Comparison of ENCODE assay signal across 8 mouse cellular contexts in the genomic region with DNA sequence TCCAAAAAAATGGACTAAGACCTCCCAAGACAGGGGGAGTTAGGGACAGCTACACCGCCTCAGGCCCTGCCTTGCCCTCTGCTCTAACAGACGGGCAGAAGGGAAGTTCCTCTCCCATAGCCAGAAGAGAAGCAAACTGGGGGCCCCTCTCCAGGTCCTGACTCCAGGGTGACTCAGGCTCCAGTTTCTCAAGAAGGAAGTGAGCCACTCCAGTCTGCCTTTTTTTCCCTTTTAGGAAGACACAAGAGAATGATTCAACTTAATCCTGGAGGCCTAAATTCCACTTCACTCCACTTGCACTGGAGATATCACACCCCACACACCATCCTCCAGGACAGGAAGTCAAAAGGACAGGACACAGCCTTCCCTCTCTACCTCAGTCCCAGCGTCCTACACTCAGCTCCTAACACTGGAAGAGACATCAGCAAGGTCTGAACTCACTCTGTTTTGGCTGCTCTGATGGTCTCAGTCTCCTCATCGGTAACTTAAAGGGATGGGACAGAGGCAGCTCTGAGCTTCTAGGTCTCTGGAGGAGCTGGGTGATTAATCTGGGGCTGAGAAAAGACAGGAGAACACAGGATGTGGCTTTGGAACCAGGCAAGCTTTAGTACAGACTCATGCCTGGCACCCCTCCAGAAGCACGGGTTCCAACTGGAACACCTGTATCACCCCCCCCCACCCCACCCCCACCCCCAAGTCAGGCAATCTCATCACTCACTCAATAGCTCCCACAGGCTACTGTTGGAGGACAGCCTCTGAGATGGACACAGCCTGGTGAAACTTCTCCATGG. TPM values are rescaled to one million over a fixed set of nuclear protein-coding genes. Genes with fewer than 3 reads are reported as not detected.
DNase-seq lines count a peak whose midpoint lies in the region; ATAC-seq and TF ChIP-seq lines count a peak whose summit lies in the region.

No protein-coding gene starts in this region.

- WGBS in lung, embryonic 14.5 days: 23% methylated on average over 5 of the region's 5 CpGs
- 22% methylated on average over 5 of the region's 5 CpGs for WGBS in lung, adult 2 months
- WGBS in embryonic facial prominence, embryonic 10.5 days: 37% methylated on average over 5 of the region's 5 CpGs
- WGBS in kidney, postnatal 0 days: 42% methylated on average over 5 of the region's 5 CpGs
- 61% methylated on average over 5 of the region's 5 CpGs for WGBS in neural tube, embryonic 12.5 days

- no peak overlapping the region for H3K4me3 ChIP-seq in lung, embryonic 14.5 days (ENCODE audit: low read depth, low read length)
- no peak overlapping the region for H3K4me3 ChIP-seq in lung, adult 2 months (replicated peaks; ENCODE audit: extremely low read depth, low read depth, low read length)
- peak overlapping the region; percentile 46 for H3K4me3 ChIP-seq in embryonic facial prominence, embryonic 10.5 days
- no peak overlapping the region for H3K4me3 ChIP-seq in kidney, postnatal 0 days (replicated peaks; ENCODE audit: low read depth, low read length)
- H3K4me3 ChIP-seq in neural tube, embryonic 12.5 days: no peak overlapping the region

- peak; percentile 67 for DNase-seq in lung, embryonic 14.5 days
- DNase-seq in lung, adult 2 months: no peak
- no peak for DNase-seq in embryonic facial prominence, embryonic 10.5 days (ENCODE audit: low spot score)
- DNase-seq in kidney, postnatal 0 days (ENCODE audit: low spot score): no peak
- no peak for DNase-seq in cerebellum, adult 8-10 months
- no peak for DNase-seq in spleen, postnatal 14 days (ENCODE audit: low spot score in 2 of 2)

- TF ChIP-seq CTCF in lung, embryonic 14.5 days (IDR thresholded peaks at IDR 0.05; ENCODE audit: low read depth): no peak
- TF ChIP-seq CTCF in lung, adult 2 months (IDR thresholded peaks at IDR 0.05; ENCODE audit: insufficient read depth, low read length): no peak
- no peak for TF ChIP-seq CTCF in kidney, postnatal 0 days (IDR thresholded peaks at IDR 0.05; ENCODE audit: low read depth)

- peaks cover 69% of the 10 kb centered on the region for H3K4me1 ChIP-seq in lung, embryonic 14.5 days (ENCODE audit: insufficient read depth)
- peaks cover 39% of the 10 kb centered on the region for H3K4me1 ChIP-seq in lung, adult 2 months (ENCODE audit: control insufficient read depth, insufficient read depth, low read length)
- H3K4me1 ChIP-seq in embryonic facial prominence, embryonic 10.5 days: peaks cover 82% of the 10 kb centered on the region
- H3K4me1 ChIP-seq in kidney, postnatal 0 days (replicated peaks; ENCODE audit: insufficient read depth, low read length): peaks cover 45% of the 10 kb centered on the region
- peaks cover 48% of the 10 kb centered on the region for H3K4me1 ChIP-seq in neural tube, embryonic 12.5 days

- H3K9me3 ChIP-seq in lung, embryonic 14.5 days (ENCODE audit: low read depth, low read length): no peaks in the 10 kb centered on the region
- peaks cover 3% of the 10 kb centered on the region; the same call in 1 of the 2 replicates for H3K9me3 ChIP-seq in embryonic facial prominence, embryonic 10.5 days
- no peaks in the 10 kb centered on the region for H3K9me3 ChIP-seq in kidney, postnatal 0 days (replicated peaks; ENCODE audit: low read length)
- 0 out of 2 replicates have a peak, but pooled peaks cover 3% of the 10 kb centered on the region for H3K9me3 ChIP-seq in neural tube, embryonic 12.5 days

- H3K27ac ChIP-seq in lung, embryonic 14.5 days (ENCODE audit: low read depth): peak overlapping the region; percentile 94
- H3K27ac ChIP-seq in embryonic facial prominence, embryonic 10.5 days (replicated peaks): peak overlapping the region; percentile 93
- peak overlapping the region; percentile 88 for H3K27ac ChIP-seq in kidney, postnatal 0 days
- H3K27ac ChIP-seq in neural tube, embryonic 12.5 days: no peak overlapping the region

- peak overlapping the region; percentile 41 for H3K4me2 ChIP-seq in lung, embryonic 14.5 days
- no peak overlapping the region for H3K4me2 ChIP-seq in kidney, postnatal 0 days (ENCODE audit: low read length)
- peak overlapping the region; percentile 35; the same call in 1 of the 2 replicates for H3K4me2 ChIP-seq in neural tube, embryonic 12.5 days (replicated peaks)

- peaks cover 3% of the 10 kb centered on the region for H3K36me3 ChIP-seq in lung, embryonic 14.5 days (ENCODE audit: insufficient read depth)
- peaks cover 28% of the 10 kb centered on the region for H3K36me3 ChIP-seq in embryonic facial prominence, embryonic 10.5 days (replicated peaks)
- H3K36me3 ChIP-seq in kidney, postnatal 0 days (ENCODE audit: insufficient read depth, low read length): no peaks in the 10 kb centered on the region
- no peaks in the 10 kb centered on the region for H3K36me3 ChIP-seq in neural tube, embryonic 12.5 days

- ATAC-seq in lung, embryonic 14.5 days (ENCODE audit: insufficient read depth): no peak
- no peak for ATAC-seq in kidney, postnatal 0 days (replicated peaks; ENCODE audit: low FRiP score, low read depth)
- ATAC-seq in neural tube, embryonic 12.5 days (ENCODE audit: low FRiP score, low read depth): no peak
- no peak for ATAC-seq in megakaryocyte-erythroid progenitor cell, adult 5-6 weeks (replicated peaks; ENCODE audit: low FRiP score, low TSS enrichment, poor library complexity, severe bottlenecking)

- no peak for TF ChIP-seq POLR2A in lung, adult 2 months (IDR thresholded peaks at IDR 0.05; ENCODE audit: borderline replicate concordance, extremely low read depth, low read depth, low read length)

- H3K27me3 ChIP-seq in lung, embryonic 14.5 days (ENCODE audit: insufficient read depth, low read length): no peaks in the 10 kb centered on the region
- H3K27me3 ChIP-seq in embryonic facial prominence, embryonic 10.5 days (replicated peaks; ENCODE audit: low read depth, poor library complexity, severe bottlenecking): no peaks in the 10 kb centered on the region
- H3K27me3 ChIP-seq in kidney, postnatal 0 days (ENCODE audit: insufficient read depth, low read length): no peaks in the 10 kb centered on the region
- H3K27me3 ChIP-seq in neural tube, embryonic 12.5 days (replicated peaks): no peaks in the 10 kb centered on the region

- peak overlapping the region; percentile 25; the same call in 1 of the 2 replicates for H3K9ac ChIP-seq in lung, embryonic 14.5 days
- H3K9ac ChIP-seq in kidney, postnatal 0 days (ENCODE audit: low read depth, low read length): no peak overlapping the region
- no peak overlapping the region for H3K9ac ChIP-seq in neural tube, embryonic 12.5 days

RNA-seq across cellular contexts. Expression of a gene that starts 31.0 kb away (rescaled TPM):
- 71.9 and 86.2 TPM in 2 replicates for polyA plus RNA-seq in lung, embryonic 14.5 days (2014; fragmentation: Nextera tagmentation; extraction: Ambion mirVana)
- 74.9 and 95.5 TPM in 2 replicates for polyA plus RNA-seq in lung, adult 2 months (2012; rRNA removed)
- 38.2 and 39.3 TPM in 2 replicates for polyA plus RNA-seq in embryonic facial prominence, embryonic 10.5 days (2016; fragmentation: Nextera tagmentation; extraction: Ambion mirVana)
- 32.5 and 37.1 TPM in 2 replicates for polyA plus RNA-seq in kidney, postnatal 0 days (2015; fragmentation: Nextera tagmentation; extraction: Ambion mirVana)
- 15.8 and 16.7 TPM in 2 replicates for polyA plus RNA-seq in neural tube, embryonic 12.5 days (2016; fragmentation: Nextera tagmentation; extraction: Ambion mirVana)
- 0.96 and 7.6 TPM in 2 replicates for total RNA-seq in megakaryocyte-erythroid progenitor cell, adult 5-6 weeks (2014; fragmentation: Nextera tagmentation)
- 4.9 and 7.2 TPM in 2 replicates for total RNA-seq in megakaryocyte-erythroid progenitor cell, adult 5-6 weeks (2017)
